Mouse (Mus musculus): ENCODE results near the gene Naa15.

DNA sequence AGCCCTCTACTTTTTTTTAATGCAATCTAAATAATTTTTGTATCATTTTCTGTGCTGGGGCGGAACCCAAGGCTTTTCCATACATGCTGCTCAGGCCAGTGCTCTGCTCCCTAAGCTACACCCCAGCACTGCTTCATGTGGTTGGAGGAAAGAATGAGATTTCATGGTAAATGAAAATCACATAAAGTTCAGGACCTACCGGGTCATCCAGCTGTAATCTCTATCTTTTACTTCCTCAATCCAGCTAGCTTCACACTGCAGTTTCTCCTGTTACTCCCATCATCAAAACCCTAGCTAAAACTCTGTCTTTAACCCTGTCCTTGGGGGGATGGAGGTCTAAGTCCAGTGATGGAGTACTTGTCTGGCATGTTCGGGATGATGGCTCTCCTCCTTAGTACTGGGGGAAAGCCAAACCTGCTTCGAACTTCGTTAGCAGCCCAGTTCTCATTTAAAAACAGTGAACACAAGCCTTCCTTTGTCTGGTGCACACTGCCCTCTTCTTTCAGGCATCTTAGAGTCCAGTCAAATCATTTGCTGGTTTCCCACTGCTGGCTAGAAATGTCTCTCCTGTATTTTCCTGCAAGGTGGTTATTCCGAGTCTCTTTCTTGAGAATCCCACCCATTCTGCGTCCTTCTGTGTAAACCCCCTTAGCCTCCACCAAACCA lies 75.3 kb downstream of the Naa15 start:
- no peak for TF ChIP-seq CTCF (conservative IDR thresholded peaks at IDR 0.05; ENCODE audit: low read length)
- no peak for TF ChIP-seq NANOG (IDR thresholded peaks at IDR 0.05; ENCODE audit: borderline replicate concordance, low read length)

All from E14TG2a.4 (cell line).